Mouse (Mus musculus): ENCODE data around the gene Casp7. TPM values are rescaled to one million over a fixed set of nuclear protein-coding genes. Genes with fewer than 3 reads are reported as not detected.

The Casp7 gene
- total RNA-seq, 2 experiments from 2014 or later = 14.0 to 15.4 TPM

GRCm38 (mm10) chr19:56460241-56460640 lies 63.3 kb downstream of the Casp7 start:
- intact Hi-C loops (cut with DNase I) = no loop called here
- peak; percentile 44 for DNase-seq

- intact Hi-C loops (cut with DNase I) = no loop called here
- no peak for DNase-seq
These were observed 64.7 kb downstream of the Casp7 start, which contains the start of gene Plekhs1 for GRCm38 (mm10) chr19:56461522-56462101. TSS of gene Plekhs1 (plus strand) at chr19:56461640.

GRCm38 (mm10) chr19:56462786-56463185 lies 65.9 kb downstream of the Casp7 start:
- no peak for DNase-seq

GRCm38 (mm10) chr19:56466486-56466885 lies 69.6 kb downstream of the Casp7 start:
- intact Hi-C loops (cut with DNase I) = no loop called here
- no peak for DNase-seq

More at GRCm38 (mm10) chr19:56462786-56463185, 65.9 kb downstream of the Casp7 start:
- intact Hi-C loops (cut with DNase I) = no loop called here

GRCm38 (mm10) chr19:56470286-56471020 lies 73.5 kb downstream of the Casp7 start:
- intact Hi-C loops (cut with DNase I) = no loop called here
- no peak for DNase-seq

- DNase-seq = no peak
These were observed 75.0 kb downstream of the Casp7 start for GRCm38 (mm10) chr19:56471934-56472333.

GRCm38 (mm10) chr19:56474869-56475550 lies 78.1 kb downstream of the Casp7 start:
- DNase-seq = no peak
- intact Hi-C loops (cut with DNase I) = no loop called here

More at GRCm38 (mm10) chr19:56471934-56472333, 75.0 kb downstream of the Casp7 start:
- intact Hi-C loops (cut with DNase I) = no loop called here

- no peak for DNase-seq
- intact Hi-C loops (cut with DNase I) = no loop called here
These were observed 79.6 kb downstream of the Casp7 start for GRCm38 (mm10) chr19:56476546-56476945.

- intact Hi-C loops (cut with DNase I) = no loop called here
- peak; percentile 36 for DNase-seq
These were observed 80.3 kb downstream of the Casp7 start for GRCm38 (mm10) chr19:56477253-56477652.

GRCm38 (mm10) chr19:56477832-56478231 lies 80.9 kb downstream of the Casp7 start:
- intact Hi-C loops (cut with DNase I) = no loop called here
- no peak for DNase-seq

GRCm38 (mm10) chr19:56484630-56485375 lies 87.9 kb downstream of the Casp7 start:
- intact Hi-C loops (cut with DNase I) = no loop called here
- DNase-seq = peak; percentile 49

- peak; percentile 41 for DNase-seq
- intact Hi-C loops (cut with DNase I) = no loop called here
These were observed 88.7 kb downstream of the Casp7 start for GRCm38 (mm10) chr19:56485376-56486271.

GRCm38 (mm10) chr19:56486926-56487325 lies 90.0 kb downstream of the Casp7 start:
- no peak for DNase-seq
- intact Hi-C loops (cut with DNase I) = no loop called here

GRCm38 (mm10) chr19:56487339-56487738 lies 90.4 kb downstream of the Casp7 start:
- intact Hi-C loops (cut with DNase I) = no loop called here
- DNase-seq = no peak

GRCm38 (mm10) chr19:56489601-56490000 lies 92.7 kb downstream of the Casp7 start:
- DNase-seq = no peak
- intact Hi-C loops (cut with DNase I) = no loop called here

Other genes with a start within 250 kb of the Casp7 start
- gene Habp2, start 110.0 kb upstream of the Casp7 start, total RNA-seq (2021) = not detected
- gene Nrap, start 7.1 kb upstream of the Casp7 start, total RNA-seq (2021) = under 1 TPM; 0.44 to 0.54 TPM
- gene Plekhs1, start 64.5 kb downstream of the Casp7 start, total RNA-seq (2021) = under 1 TPM; 0.48 to 0.50 TPM
- gene Dclre1a, start 151.1 kb downstream of the Casp7 start, total RNA-seq (2021) = 10 to 100 TPM; 11.5 to 13.8 TPM
- 10 to 100 TPM; 15.6 to 17.2 TPM for gene Nhlrc2, start 151.1 kb downstream of the Casp7 start, total RNA-seq (2021)